Mouse (Mus musculus): ENCODE measurements around the gene Homer1.

DNA sequence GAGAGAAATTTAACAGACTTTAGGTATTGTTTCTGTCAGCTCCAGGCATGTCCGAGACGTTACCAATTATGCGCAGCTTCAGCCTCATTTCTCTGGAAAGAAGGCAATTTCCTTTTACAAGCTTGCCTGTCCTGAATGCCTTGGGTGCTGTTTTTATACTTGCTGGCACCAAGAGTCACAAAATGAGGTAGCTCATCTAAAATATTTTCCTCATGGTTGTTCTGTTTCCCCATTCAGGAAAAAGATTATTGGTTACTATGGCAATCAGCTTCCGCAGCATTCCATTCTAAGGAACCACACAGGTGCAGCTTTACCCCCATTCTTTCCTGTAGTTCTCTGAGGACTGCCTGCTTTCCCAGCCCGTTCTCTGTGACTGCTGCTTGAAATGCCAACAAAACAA is at the start of gene Homer1:
- TF ChIP-seq EP300 (IDR thresholded peaks at IDR 0.05; ENCODE audit: low read depth) (no peak), CTCF (IDR thresholded peaks at IDR 0.05; ENCODE audit: low read depth) (no peak)

Data from heart, postnatal 0 days (tissue).